Mouse (Mus musculus) induced T-regulatory cell, adult 2 months (primary cell): ENCODE measurements around the gene Maff.

Source experiments
- DNase-seq: peaks from one replicate; pipeline ENCODE4 v3.0.0-alpha.2; 2012; ENCODE audit warnings: low read depth

The Maff gene

GRCm38 (mm10) chr15:79364120-79364519 is 17.7 kb downstream of the Maff start:
- DNase-seq = no peak

- DNase-seq = no peak
These were observed 18.6 kb downstream of the Maff start for GRCm38 (mm10) chr15:79365068-79365467.

GRCm38 (mm10) chr15:79366402-79366801 is 20.0 kb downstream of the Maff start:
- DNase-seq = no peak

GRCm38 (mm10) chr15:79368313-79368811 is 21.9 kb downstream of the Maff start:
- DNase-seq = no peak

- DNase-seq = no peak
These were observed 22.5 kb downstream of the Maff start for GRCm38 (mm10) chr15:79368861-79369440.

- no peak for DNase-seq
These were observed 23.2 kb downstream of the Maff start for GRCm38 (mm10) chr15:79369452-79370280.

GRCm38 (mm10) chr15:79370281-79370843 is 23.9 kb downstream of the Maff start:
- no peak for DNase-seq

GRCm38 (mm10) chr15:79374760-79375159 is 28.3 kb downstream of the Maff start:
- no peak for DNase-seq

- no peak for DNase-seq
These were observed 31.3 kb downstream of the Maff start for GRCm38 (mm10) chr15:79377681-79378080.

GRCm38 (mm10) chr15:79378608-79379007 is 32.2 kb downstream of the Maff start:
- no peak for DNase-seq

GRCm38 (mm10) chr15:79379658-79380057 is 33.2 kb downstream of the Maff start:
- no peak for DNase-seq

- DNase-seq = peak; percentile 89
These were observed 34.3 kb downstream of the Maff start for GRCm38 (mm10) chr15:79380468-79381444.

- no peak for DNase-seq
These were observed 35.2 kb downstream of the Maff start for GRCm38 (mm10) chr15:79381644-79382043.

GRCm38 (mm10) chr15:79387081-79387480 is 40.7 kb downstream of the Maff start:
- DNase-seq = no peak

GRCm38 (mm10) chr15:79387611-79388010 is 41.2 kb downstream of the Maff start:
- no peak for DNase-seq

- no peak for DNase-seq
These were observed 41.8 kb downstream of the Maff start for GRCm38 (mm10) chr15:79388171-79388570.

- peak; percentile 61 for DNase-seq
These were observed 44.0 kb downstream of the Maff start for GRCm38 (mm10) chr15:79390434-79390833.

GRCm38 (mm10) chr15:79391447-79392093 is 45.1 kb downstream of the Maff start:
- DNase-seq = no peak

GRCm38 (mm10) chr15:79392527-79392926 is 46.1 kb downstream of the Maff start:
- no peak for DNase-seq

GRCm38 (mm10) chr15:79393101-79393500 is 46.7 kb downstream of the Maff start:
- no peak for DNase-seq

GRCm38 (mm10) chr15:79394842-79395241 is 48.4 kb downstream of the Maff start:
- no peak for DNase-seq
